Mouse (Mus musculus) myocyte (in vitro differentiated cells): ENCODE measurements around the gene Plppr2. TPM values are rescaled to one million over a fixed set of nuclear protein-coding genes. Genes with fewer than 3 reads are reported as not detected.

Source experiments
- H3K27me3 ChIP-seq: one replicate; pipeline ENCODE4 v1.6.1; 2011; ENCODE audit not compliant: control insufficient read depth, insufficient read depth, insufficient read length
- H3K36me3 ChIP-seq: one replicate; pipeline ENCODE4 v1.6.1; 2011; ENCODE audit not compliant: control insufficient read depth, insufficient read depth
- H3K4me2 ChIP-seq: one replicate; pipeline ENCODE4 v1.6.1; 2011; ENCODE audit warnings: low read depth, control low read depth
- H3K4me3 ChIP-seq: one replicate; pipeline ENCODE4 v1.5.1; 2011; ENCODE audit warnings: mild to moderate bottlenecking, control low read depth, moderate library complexity
- H3K79me2 ChIP-seq: one replicate; pipeline ENCODE4 v1.6.1; 2011; ENCODE audit not compliant: control insufficient read depth, insufficient read depth
- H3ac ChIP-seq: one replicate; pipeline ENCODE4 v1.6.1; 2011; ENCODE audit not compliant: control insufficient read depth, insufficient read length
- CEBPB ChIP-seq: IDR thresholded peaks from 2 replicates; pipeline ENCODE4 v1.6.1; 2011; ENCODE audit warnings: mild to moderate bottlenecking, moderate library complexity; ENCODE audit not compliant: poor library complexity, insufficient read depth, severe bottlenecking
- E2F4 ChIP-seq: IDR thresholded peaks from one replicate; pipeline ENCODE4 v1.6.1; 2011; ENCODE audit warnings: mild to moderate bottlenecking, control low read depth, moderate library complexity; ENCODE audit not compliant: insufficient read depth
- MAX ChIP-seq: IDR thresholded peaks from one replicate; pipeline ENCODE4 v1.6.1; 2011; ENCODE audit warnings: low read depth, mild to moderate bottlenecking, control low read depth
- MYOD1 ChIP-seq, 3 experiments: IDR thresholded peaks; one replicate each; pipeline ENCODE4 v1.6.1; 2011; ENCODE audit warnings: control low read depth in 2 of 3, low read depth in 2 of 3, mild to moderate bottlenecking in 2 of 3, moderate library complexity in 1 of 3; ENCODE audit not compliant: insufficient read length in 2 of 3, control insufficient read depth in 1 of 3
- MYOG ChIP-seq, 3 experiments: IDR thresholded peaks; one replicate each; pipeline ENCODE4 v1.6.1; 2011; ENCODE audit warnings: control low read depth in 2 of 3, low read depth in 2 of 3, mild to moderate bottlenecking in 2 of 3; ENCODE audit not compliant: insufficient read length in 2 of 3, control insufficient read depth in 1 of 3, insufficient read depth in 1 of 3
- POLR2A ChIP-seq: IDR thresholded peaks from one replicate; pipeline ENCODE4 v1.6.1; 2011; ENCODE audit warnings: low read depth, mild to moderate bottlenecking, control low read depth, moderate library complexity; ENCODE audit not compliant: insufficient read length
- POLR2AphosphoS2 ChIP-seq: IDR thresholded peaks from one replicate; pipeline ENCODE4 v1.6.1; 2011; ENCODE audit warnings: low read depth, control low read depth; ENCODE audit not compliant: insufficient read length
- REST ChIP-seq: IDR thresholded peaks from one replicate; pipeline ENCODE4 v1.6.1; 2011; ENCODE audit warnings: mild to moderate bottlenecking, control low read depth, moderate library complexity; ENCODE audit not compliant: insufficient read depth, insufficient read length
- SRF ChIP-seq: IDR thresholded peaks from one replicate; pipeline ENCODE4 v1.6.1; 2011; ENCODE audit warnings: low read depth; ENCODE audit not compliant: control insufficient read depth, insufficient read length
- TCF12 ChIP-seq: IDR thresholded peaks from one replicate; pipeline ENCODE4 v1.6.1; 2011; ENCODE audit warnings: mild to moderate bottlenecking, control low read depth; ENCODE audit not compliant: poor library complexity, insufficient read depth, severe bottlenecking
- TCF3 ChIP-seq: IDR thresholded peaks from one replicate; pipeline ENCODE4 v1.6.1; 2011; ENCODE audit warnings: low read depth, control low read depth; ENCODE audit not compliant: insufficient read length
- USF1 ChIP-seq: IDR thresholded peaks from one replicate; pipeline ENCODE4 v1.6.1; 2011; ENCODE audit warnings: low read depth, mild to moderate bottlenecking, control low read depth, moderate library complexity
- polyA plus RNA-seq: library from polyadenylated mRNA; unstranded; fragments of >200 nt; fragmentation: generic; extraction: Trizol; gene quantifications from one replicate; pipeline ENCODE4 v1.2.1, GENCODE M21; 2012; ENCODE audit warnings: missing spikeins

The Plppr2 gene
- polyA plus RNA-seq, 1 experiment: 21.5 TPM

DNA sequence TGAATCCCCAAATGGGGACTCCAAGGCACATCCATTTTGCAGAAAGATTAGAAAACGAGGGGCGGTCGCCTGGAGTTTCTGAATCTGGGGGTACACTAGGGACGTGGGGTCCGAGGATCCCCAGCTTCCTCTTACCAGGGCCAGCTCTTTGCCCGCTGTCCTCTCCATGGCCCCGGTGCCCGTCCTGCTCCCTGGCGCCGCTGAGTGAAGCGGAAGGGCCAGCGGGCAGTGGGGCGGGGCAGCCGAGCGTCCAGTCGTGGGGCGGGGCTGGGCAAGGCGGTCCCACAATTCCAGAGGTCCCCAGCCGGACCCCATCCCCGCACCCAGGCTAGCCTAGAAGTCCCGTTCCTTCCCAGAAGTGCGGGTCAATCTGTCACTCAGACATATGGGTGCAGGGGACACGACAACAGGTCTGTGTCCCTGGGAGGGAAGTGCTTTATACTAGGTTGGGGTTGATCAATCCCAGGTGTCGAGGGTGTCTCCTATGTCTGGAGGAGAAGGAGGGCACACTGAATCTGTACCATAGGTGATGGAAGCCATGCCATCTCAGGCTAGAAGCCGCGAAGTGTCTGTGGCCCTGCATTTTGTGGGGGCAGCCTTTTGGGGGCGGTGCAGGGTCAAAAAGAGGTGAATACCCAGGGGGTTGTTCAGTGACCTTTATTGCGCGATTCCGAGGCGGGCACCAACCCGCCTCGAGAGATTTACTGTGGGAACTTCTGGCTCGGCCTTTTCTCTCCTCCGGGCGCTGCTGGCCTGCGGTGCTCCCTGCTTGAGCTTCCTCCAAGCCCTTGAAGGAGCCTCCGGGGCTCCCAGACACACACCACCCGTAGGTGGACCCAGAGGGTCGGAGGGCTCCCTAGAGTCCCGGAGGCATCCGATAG is 52.6 kb downstream of the Plppr2 start, which contains the start of gene Rgl3:
Rgl3 (minus strand) TSS at position 217 of the 881 bp plus-strand sequence.
- H3K27me3 ChIP-seq: peaks cover 4% of the 10 kb centered on the region
- peak within 1 kb of the TSS; percentile 68 for H3K4me3 ChIP-seq
- H3K36me3 ChIP-seq: no peaks in the 10 kb centered on the region
- peak within 1 kb of the TSS; percentile 51 for H3ac ChIP-seq
- TF ChIP-seq MYOD1 (IDR thresholded peaks at IDR 0.05; ENCODE audit: control insufficient read depth in 1 of 3, insufficient read length in 2 of 3, low read depth in 2 of 3) (no peak), POLR2AphosphoS2 (peak; percentile 80), POLR2A (peak; percentile 78), MAX (no peak)
- H3K79me2 ChIP-seq: no peaks in the 10 kb centered on the region
- H3K4me2 ChIP-seq: peak within 1 kb of the TSS; percentile 82

GRCm38 (mm10) chr9:21992227-21992626 is 55.4 kb downstream of the Plppr2 start:
- H3ac ChIP-seq: no peak overlapping the region
- H3K4me2 ChIP-seq: no peak overlapping the region
- peaks cover 4% of the 10 kb centered on the region for H3K27me3 ChIP-seq
- H3K4me3 ChIP-seq: no peak overlapping the region
- no peaks in the 10 kb centered on the region for H3K79me2 ChIP-seq
- no peak for TF ChIP-seq USF1
- TF ChIP-seq MAX: no peak
- TF ChIP-seq MYOD1 (IDR thresholded peaks at IDR 0.05; ENCODE audit: control insufficient read depth in 1 of 3, insufficient read length in 2 of 3, low read depth in 2 of 3): no peak
- TF ChIP-seq POLR2A: no peak
- TF ChIP-seq POLR2AphosphoS2: no peak
- no peak for TF ChIP-seq TCF3
- no peak for TF ChIP-seq MYOG (IDR thresholded peaks at IDR 0.05; ENCODE audit: control insufficient read depth in 1 of 3, insufficient read depth in 1 of 3, insufficient read length in 2 of 3, low read depth in 2 of 3)
- no peak for TF ChIP-seq E2F4
- no peak for TF ChIP-seq CEBPB
- no peak for TF ChIP-seq SRF
- no peak for TF ChIP-seq TCF12
- no peak for TF ChIP-seq REST
- no peaks in the 10 kb centered on the region for H3K36me3 ChIP-seq

- Histone ChIP-seq H3K79me2 (no peaks in the 10 kb centered on the region), H3ac (no peak overlapping the region), H3K36me3 (no peaks in the 10 kb centered on the region), H3K27me3 (peaks cover 4% of the 10 kb centered on the region), H3K4me3 (no peak overlapping the region), H3K4me2 (no peak overlapping the region)
- TF ChIP-seq TCF3 (no peak), POLR2AphosphoS2 (no peak), MAX (no peak), POLR2A (no peak), USF1 (no peak), TCF12 (no peak)
Measured at GRCm38 (mm10) chr9:21996178-21996867, 59.5 kb downstream of the Plppr2 start.

Other genes starting within 250 kb of the Plppr2 start
- gene Ldlr, start 213.6 kb upstream of the Plppr2 start, polyA plus RNA-seq: 106 TPM
- 31.0 TPM for gene Spc24, start 176.7 kb upstream of the Plppr2 start, polyA plus RNA-seq
- gene Kank2, start 138.3 kb upstream of the Plppr2 start, polyA plus RNA-seq: 49.4 TPM
- not detected for gene Angptl8, start 101.5 kb upstream of the Plppr2 start, polyA plus RNA-seq
- 20.3 TPM for gene Dock6, start 84.4 kb upstream of the Plppr2 start, polyA plus RNA-seq
- 24.1 TPM for gene Rab3d, start 18.8 kb upstream of the Plppr2 start, polyA plus RNA-seq
- gene Ccdc159, start 9.6 kb upstream of the Plppr2 start, polyA plus RNA-seq: 2.5 TPM
- 55.1 TPM for gene Tmem205, start 9.5 kb upstream of the Plppr2 start, polyA plus RNA-seq
- gene Swsap1, start 18.7 kb downstream of the Plppr2 start, polyA plus RNA-seq: 8.9 TPM
- 3.2 TPM for gene Epor, start 26.5 kb downstream of the Plppr2 start, polyA plus RNA-seq
- gene Rgl3, start 52.4 kb downstream of the Plppr2 start, polyA plus RNA-seq: 11.2 TPM
- 0.13 TPM for gene Ccdc151, start 65.6 kb downstream of the Plppr2 start, polyA plus RNA-seq
- gene Prkcsh, start 65.8 kb downstream of the Plppr2 start, polyA plus RNA-seq: 127 TPM
- gene Elavl3, start 115.0 kb downstream of the Plppr2 start, polyA plus RNA-seq: 0.06 TPM
- gene Gm49318, start 134.2 kb downstream of the Plppr2 start, polyA plus RNA-seq: not detected
- gene Zfp653, start 134.3 kb downstream of the Plppr2 start, polyA plus RNA-seq: 8.3 TPM
- 37.0 TPM for gene Ecsit, start 148.4 kb downstream of the Plppr2 start, polyA plus RNA-seq
- 7.1 TPM for gene Cnn1, start 162.2 kb downstream of the Plppr2 start, polyA plus RNA-seq
- gene Elof1, start 180.1 kb downstream of the Plppr2 start, polyA plus RNA-seq: 95.3 TPM
- gene Acp5, start 198.7 kb downstream of the Plppr2 start, polyA plus RNA-seq: 0.16 TPM
- 48.5 TPM for gene Pigyl, start 219.8 kb downstream of the Plppr2 start, polyA plus RNA-seq